Mouse (Mus musculus): Measurements from ENCODE around the gene Wfdc2. TPM values are rescaled to one million over a fixed set of nuclear protein-coding genes. Genes with fewer than 3 reads are reported as not detected.

Gene Wfdc2
- polyA plus RNA-seq, 1 experiment from 2014 or later = not detected

- Histone ChIP-seq H3K27ac (no peak overlapping the region), H3K36me3 (ENCODE audit: inconsistent target) (no peaks in the 10 kb centered on the region), H3K79me2 (ENCODE audit: inconsistent target) (no peaks in the 10 kb centered on the region), H3K4me3 (ENCODE audit: inconsistent target) (no peak overlapping the region)
- WGBS (ENCODE audit: missing documents) = 89% methylated on average over 10 of the region's 10 CpGs
Measured at GRCm38 (mm10) chr2:164534315-164534714, 27.9 kb upstream of the Wfdc2 start.

- 63% methylated on average over 4 of the region's 4 CpGs for WGBS (ENCODE audit: missing documents)
- H3K4me3 ChIP-seq (ENCODE audit: inconsistent target) = no peak overlapping the region
Measured at GRCm38 (mm10) chr2:164537003-164537402, 25.2 kb upstream of the Wfdc2 start.

GRCm38 (mm10) chr2:164540652-164541427 lies 21.4 kb upstream of the Wfdc2 start:
- Histone ChIP-seq H3K79me2 (ENCODE audit: inconsistent target) (no peaks in the 10 kb centered on the region), H3K36me3 (ENCODE audit: inconsistent target) (no peaks in the 10 kb centered on the region), H3K27ac (no peak overlapping the region), H3K4me3 (ENCODE audit: inconsistent target) (no peak overlapping the region)
- WGBS (ENCODE audit: missing documents) = 37% methylated on average over 8 of the region's 8 CpGs

More at GRCm38 (mm10) chr2:164537003-164537402, 25.2 kb upstream of the Wfdc2 start:
- no peaks in the 10 kb centered on the region for H3K79me2 ChIP-seq (ENCODE audit: inconsistent target)
- H3K27ac ChIP-seq = no peak overlapping the region
- no peaks in the 10 kb centered on the region for H3K36me3 ChIP-seq (ENCODE audit: inconsistent target)

- Histone ChIP-seq H3K27ac (no peak overlapping the region), H3K79me2 (ENCODE audit: inconsistent target) (no peaks in the 10 kb centered on the region), H3K4me3 (ENCODE audit: inconsistent target) (no peak overlapping the region), H3K36me3 (ENCODE audit: inconsistent target) (no peaks in the 10 kb centered on the region)
- WGBS (ENCODE audit: missing documents) = 92% methylated on average over 5 of the region's 5 CpGs
Measured at GRCm38 (mm10) chr2:164542132-164542531, 20.1 kb upstream of the Wfdc2 start.

GRCm38 (mm10) chr2:164542598-164542997 lies 19.6 kb upstream of the Wfdc2 start:
- 96% methylated on average over 5 of the region's 7 CpGs for whole genome bisulfite sequencing (ENCODE audit: missing documents)
- H3K79me2 ChIP-seq (ENCODE audit: inconsistent target) = no peaks in the 10 kb centered on the region
- H3K36me3 ChIP-seq (ENCODE audit: inconsistent target) = no peaks in the 10 kb centered on the region
- no peak overlapping the region for H3K27ac ChIP-seq
- H3K4me3 ChIP-seq (ENCODE audit: inconsistent target) = no peak overlapping the region

- no peaks in the 10 kb centered on the region for H3K79me2 ChIP-seq (ENCODE audit: inconsistent target)
- 81% methylated on average over 2 of the region's 2 CpGs for WGBS (ENCODE audit: missing documents)
- H3K36me3 ChIP-seq (ENCODE audit: inconsistent target) = no peaks in the 10 kb centered on the region
- no peak overlapping the region for H3K4me3 ChIP-seq (ENCODE audit: inconsistent target)
- no peak overlapping the region for H3K27ac ChIP-seq
Measured at GRCm38 (mm10) chr2:164543745-164544144, 18.5 kb upstream of the Wfdc2 start.

GRCm38 (mm10) chr2:164544454-164545097 lies 17.6 kb upstream of the Wfdc2 start:
- H3K79me2 ChIP-seq (ENCODE audit: inconsistent target) = no peaks in the 10 kb centered on the region
- H3K27ac ChIP-seq = no peak overlapping the region
- H3K4me3 ChIP-seq (ENCODE audit: inconsistent target) = no peak overlapping the region
- H3K36me3 ChIP-seq (ENCODE audit: inconsistent target) = no peaks in the 10 kb centered on the region
- WGBS (ENCODE audit: missing documents) = 3% methylated on average over 5 of the region's 5 CpGs

- WGBS (ENCODE audit: missing documents) = 72% methylated on average over 4 of the region's 4 CpGs
- Histone ChIP-seq H3K27ac (no peak overlapping the region), H3K36me3 (ENCODE audit: inconsistent target) (no peaks in the 10 kb centered on the region), H3K79me2 (ENCODE audit: inconsistent target) (no peaks in the 10 kb centered on the region), H3K4me3 (ENCODE audit: inconsistent target) (no peak overlapping the region)
Measured at GRCm38 (mm10) chr2:164549338-164549737, 12.9 kb upstream of the Wfdc2 start.

- WGBS (ENCODE audit: missing documents) = 46% methylated on average over 10 of the region's 10 CpGs
- Histone ChIP-seq H3K4me3 (ENCODE audit: inconsistent target) (no peak overlapping the region), H3K36me3 (ENCODE audit: inconsistent target) (no peaks in the 10 kb centered on the region), H3K79me2 (ENCODE audit: inconsistent target) (no peaks in the 10 kb centered on the region), H3K27ac (no peak overlapping the region)
Measured at GRCm38 (mm10) chr2:164549963-164550894, 12.0 kb upstream of the Wfdc2 start.

- no peak overlapping the region for H3K27ac ChIP-seq
- no peaks in the 10 kb centered on the region for H3K79me2 ChIP-seq (ENCODE audit: inconsistent target)
- H3K36me3 ChIP-seq (ENCODE audit: inconsistent target) = no peaks in the 10 kb centered on the region
- no peak overlapping the region for H3K4me3 ChIP-seq (ENCODE audit: inconsistent target)
- 0% methylated on average over 2 of the region's 2 CpGs for whole genome bisulfite sequencing (ENCODE audit: missing documents)
Measured at GRCm38 (mm10) chr2:164550895-164551269, 11.3 kb upstream of the Wfdc2 start.

GRCm38 (mm10) chr2:164551502-164551901 lies 10.7 kb upstream of the Wfdc2 start:
- no peaks in the 10 kb centered on the region for H3K36me3 ChIP-seq (ENCODE audit: inconsistent target)
- no peaks in the 10 kb centered on the region for H3K79me2 ChIP-seq (ENCODE audit: inconsistent target)
- no peak overlapping the region for H3K27ac ChIP-seq
- H3K4me3 ChIP-seq (ENCODE audit: inconsistent target) = no peak overlapping the region
- WGBS (ENCODE audit: missing documents) = 96% methylated on average over 9 of the region's 9 CpGs

- Histone ChIP-seq H3K36me3 (ENCODE audit: inconsistent target) (no peaks in the 10 kb centered on the region), H3K27ac (no peak overlapping the region), H3K4me3 (ENCODE audit: inconsistent target) (no peak overlapping the region), H3K79me2 (ENCODE audit: inconsistent target) (no peaks in the 10 kb centered on the region)
- 16% methylated on average over 8 of the region's 8 CpGs for WGBS (ENCODE audit: missing documents)
Measured at GRCm38 (mm10) chr2:164558426-164558825, 3.8 kb upstream of the Wfdc2 start.

- H3K27ac ChIP-seq = no peak overlapping the region
- H3K4me3 ChIP-seq (ENCODE audit: inconsistent target) = no peak overlapping the region
- WGBS (ENCODE audit: missing documents) = 18% methylated on average over 16 of the region's 16 CpGs
- H3K79me2 ChIP-seq (ENCODE audit: inconsistent target) = no peaks in the 10 kb centered on the region
- H3K36me3 ChIP-seq (ENCODE audit: inconsistent target) = no peaks in the 10 kb centered on the region
Measured at GRCm38 (mm10) chr2:164558991-164559645, 3.1 kb upstream of the Wfdc2 start.

GRCm38 (mm10) chr2:164560106-164560505 lies 2.1 kb upstream of the Wfdc2 start:
- Histone ChIP-seq H3K36me3 (ENCODE audit: inconsistent target) (no peaks in the 10 kb centered on the region), H3K4me3 (ENCODE audit: inconsistent target) (no peak overlapping the region), H3K27ac (no peak overlapping the region), H3K79me2 (ENCODE audit: inconsistent target) (no peaks in the 10 kb centered on the region)
- WGBS (ENCODE audit: missing documents) = 94% methylated on average over 8 of the region's 8 CpGs
